Mouse (Mus musculus) thymus, adult 2 months (tissue): ENCODE results near the gene Cbfa2t3. TPM values are rescaled to one million over a fixed set of nuclear protein-coding genes. Genes with fewer than 3 reads are reported as not detected.

Experiments used
- DNase-seq: peaks from one replicate; pipeline ENCODE4 v3.0.0; 2021
- H3K27ac ChIP-seq: fragments of 200-500 bp; 2 replicates; pipeline ENCODE4 v1.5.1; 2012; ENCODE audit warnings: low read length, control low read depth; ENCODE audit not compliant: control insufficient read depth, insufficient read depth
- H3K27me3 ChIP-seq: fragments of 200-500 bp; 2 replicates; pipeline ENCODE4 v1.6.1; 2012; ENCODE audit warnings: mild to moderate bottlenecking, low read length, moderate library complexity, mixed read lengths; ENCODE audit not compliant: control insufficient read depth, insufficient read depth
- H3K36me3 ChIP-seq: fragments of 200-500 bp; 2 replicates; pipeline ENCODE4 v1.6.1; 2012; ENCODE audit warnings: mild to moderate bottlenecking, low read length, moderate library complexity; ENCODE audit not compliant: control insufficient read depth, insufficient read depth
- H3K4me1 ChIP-seq: fragments of 200-500 bp; replicated peaks from 2 replicates; pipeline ENCODE4 v1.6.1; 2012; ENCODE audit warnings: low read length; ENCODE audit not compliant: control insufficient read depth, insufficient read depth
- H3K4me3 ChIP-seq: fragments of 200-500 bp; 2 replicates; pipeline ENCODE4 v1.5.1; 2012; ENCODE audit warnings: mild to moderate bottlenecking, low read length, control low read depth, moderate library complexity; ENCODE audit not compliant: control insufficient read depth, insufficient read depth
- CTCF ChIP-seq: fragments of 200-500 bp; IDR thresholded peaks from 2 replicates; pipeline ENCODE4 v1.5.1; 2012; ENCODE audit warnings: mild to moderate bottlenecking, control low read depth, low read length, moderate library complexity, borderline replicate concordance; ENCODE audit not compliant: control insufficient read depth, poor library complexity, insufficient read depth; ENCODE audit errors: extremely low read depth
- POLR2A ChIP-seq: fragments of 200-500 bp; IDR thresholded peaks from 2 replicates; pipeline ENCODE4 v1.6.1; 2012; ENCODE audit warnings: mild to moderate bottlenecking, low read length, control low read depth, moderate library complexity; ENCODE audit not compliant: control insufficient read depth, poor library complexity, insufficient read depth; ENCODE audit errors: extremely low read depth
- WGBS: fragments of 180-500 bp; shearing (Covaris S2); methylation state at CpG from one replicate; pipeline ENCODE4 v1.1.7; 2018; 5-methylcytosine and 5-hydroxymethylcytosine counted together
- polyA plus RNA-seq: library from polyadenylated mRNA; depleted of rRNA; stranded (reverse); fragments of >200 nt; gene quantifications from 2 replicates; pipeline ENCODE4 v1.2.3, GENCODE M21; 2012

The Cbfa2t3 gene
- polyA plus RNA-seq, 1 experiment = 62.3 TPM

- no peaks in the 10 kb centered on the region for H3K27me3 ChIP-seq
- no peak overlapping the region for H3K27ac ChIP-seq
- peak; percentile 58 for DNase-seq
- 27% methylated on average over 7 of the region's 7 CpGs for WGBS
- H3K36me3 ChIP-seq = no peaks in the 10 kb centered on the region
- H3K4me1 ChIP-seq = peaks cover 71% of the 10 kb centered on the region
- H3K4me3 ChIP-seq = no peak overlapping the region
- no peak for TF ChIP-seq POLR2A
- TF ChIP-seq CTCF = peak; percentile 27; the same call in 1 of the 2 replicates
Measured at GRCm38 (mm10) chr8:122719500-122720065, 20.7 kb upstream of the Cbfa2t3 start.

GRCm38 (mm10) chr8:122718711-122719499, 20.0 kb upstream of the Cbfa2t3 start:
- Histone ChIP-seq H3K27me3 (no peaks in the 10 kb centered on the region), H3K36me3 (no peaks in the 10 kb centered on the region), H3K4me3 (no peak overlapping the region), H3K27ac (no peak overlapping the region), H3K4me1 (peaks cover 78% of the 10 kb centered on the region)
- no peak for TF ChIP-seq POLR2A
- TF ChIP-seq CTCF = no peak
- 91% methylated on average over 14 of the region's 14 CpGs for WGBS
- DNase-seq = no peak

GRCm38 (mm10) chr8:122717869-122718509, 19.1 kb upstream of the Cbfa2t3 start:
- no peak for TF ChIP-seq CTCF
- TF ChIP-seq POLR2A = no peak
- Histone ChIP-seq H3K4me3 (no peak overlapping the region), H3K27me3 (no peaks in the 10 kb centered on the region), H3K4me1 (peaks cover 87% of the 10 kb centered on the region), H3K27ac (no peak overlapping the region), H3K36me3 (no peaks in the 10 kb centered on the region)
- 53% methylated on average over 10 of the region's 10 CpGs for WGBS
- DNase-seq = no peak

- WGBS = 97% methylated on average over 8 of the region's 8 CpGs
- H3K4me1 ChIP-seq = peaks cover 90% of the 10 kb centered on the region
- DNase-seq = no peak
- H3K27ac ChIP-seq = no peak overlapping the region
- H3K36me3 ChIP-seq = no peaks in the 10 kb centered on the region
- TF ChIP-seq POLR2A = no peak
- H3K27me3 ChIP-seq = no peaks in the 10 kb centered on the region
- no peak overlapping the region for H3K4me3 ChIP-seq
Measured at GRCm38 (mm10) chr8:122716566-122716965, 17.7 kb upstream of the Cbfa2t3 start.

GRCm38 (mm10) chr8:122713157-122713518, 14.2 kb upstream of the Cbfa2t3 start:
- peak overlapping the region; percentile 91 for H3K27ac ChIP-seq

GRCm38 (mm10) chr8:122712411-122713156, 13.7 kb upstream of the Cbfa2t3 start:
- TF ChIP-seq POLR2A (no peak), CTCF (no peak)
- WGBS = 10% methylated on average over 12 of the region's 12 CpGs
- H3K27me3 ChIP-seq = no peaks in the 10 kb centered on the region
- H3K36me3 ChIP-seq = no peaks in the 10 kb centered on the region
- peak; percentile 78 for DNase-seq
- H3K4me3 ChIP-seq = peak overlapping the region; percentile 11
- H3K4me1 ChIP-seq = peaks cover 90% of the 10 kb centered on the region
- H3K27ac ChIP-seq = peak overlapping the region; percentile 91

More at GRCm38 (mm10) chr8:122713157-122713518, 14.2 kb upstream of the Cbfa2t3 start:
- WGBS = 46% methylated on average over 5 of the region's 5 CpGs
- Histone ChIP-seq H3K4me3 (no peak overlapping the region), H3K36me3 (no peaks in the 10 kb centered on the region), H3K4me1 (peaks cover 90% of the 10 kb centered on the region), H3K27me3 (no peaks in the 10 kb centered on the region)
- TF ChIP-seq CTCF (no peak), POLR2A (no peak)
- DNase-seq = no peak
